Mouse (Mus musculus) bone marrow macrophage, adult 2 months (primary cell): ENCODE measurements at regions not wholly inside any gene's neighbourhood (a gene's known extent, or its start where the extent isn't known, plus 50 kb on each side); places are given as distances from the start of the nearest gene placed in this dataset.

ENCODE experiments used
- H3K27ac ChIP-seq: 2 replicates; pipeline ENCODE4 v1.5.1; 2012; ENCODE audit warnings: low read depth, low read length; ENCODE audit not compliant: insufficient read depth
- H3K4me1 ChIP-seq: 2 replicates; pipeline ENCODE4 v1.6.1; 2012; ENCODE audit warnings: low read length; ENCODE audit not compliant: control insufficient read depth, insufficient read depth
- H3K4me3 ChIP-seq: 2 replicates; pipeline ENCODE4 v1.5.1; 2012; ENCODE audit warnings: mild to moderate bottlenecking, low read length, moderate library complexity; ENCODE audit not compliant: insufficient read depth
- CTCF ChIP-seq: IDR thresholded peaks from 2 replicates; pipeline ENCODE4 v1.5.1; 2012; ENCODE audit warnings: low read depth, mild to moderate bottlenecking, low read length, moderate library complexity
- POLR2A ChIP-seq: IDR thresholded peaks from 2 replicates; pipeline ENCODE4 v1.6.1; 2012; ENCODE audit warnings: mild to moderate bottlenecking, low read depth, low read length, borderline replicate concordance

DNA sequence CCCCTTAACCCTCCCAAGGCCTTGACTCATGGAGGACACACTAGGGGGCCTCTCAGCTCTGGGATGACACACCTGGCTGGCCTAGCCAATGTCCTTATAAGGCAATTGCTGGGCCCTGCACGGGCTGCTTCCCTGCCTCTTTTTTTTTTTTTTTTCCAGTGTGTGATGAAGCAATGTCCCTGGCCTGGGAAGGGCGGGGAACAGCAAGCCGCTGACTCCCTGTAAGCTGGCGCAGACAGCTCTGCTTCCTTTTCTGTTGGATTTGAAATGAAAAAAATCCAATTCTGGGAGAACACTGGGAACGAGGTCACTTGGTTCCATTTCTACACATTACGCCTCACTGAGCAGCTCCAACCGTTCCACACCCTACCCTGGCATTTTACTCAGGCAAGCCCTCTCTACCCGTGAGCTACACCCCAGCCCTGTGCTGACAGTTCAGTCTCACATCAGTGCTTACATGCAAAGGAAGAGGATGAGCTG, 68.4 kb upstream of the 4930432M17Rik start:
- H3K4me1 ChIP-seq = peaks cover 27% of the 10 kb centered on the region
- H3K27ac ChIP-seq = no peak overlapping the region
- TF ChIP-seq CTCF = no peak
- no peak for TF ChIP-seq POLR2A
- no peak overlapping the region for H3K4me3 ChIP-seq

DNA sequence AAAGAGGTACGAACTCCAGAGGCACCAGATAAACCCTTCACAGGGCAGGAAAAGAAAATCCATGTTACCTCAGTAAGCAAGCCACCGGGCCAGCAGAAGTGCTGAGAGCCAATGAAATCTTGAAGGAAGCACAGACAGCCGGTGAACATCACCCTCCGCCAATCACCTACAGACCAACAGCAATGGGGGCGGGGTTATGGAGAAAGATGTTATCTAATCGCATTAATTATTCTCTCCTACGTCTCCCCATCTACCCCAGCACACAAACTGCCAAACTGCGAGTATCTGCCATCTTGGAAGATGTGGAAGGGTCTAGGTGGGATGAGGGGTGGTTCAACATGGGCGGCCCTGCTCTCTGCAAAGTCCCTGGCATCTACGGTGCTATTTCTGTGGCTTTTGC, 68.6 kb upstream of the Slc44a3 start:
- TF ChIP-seq CTCF = no peak
- no peak for TF ChIP-seq POLR2A
- peaks cover 32% of the 10 kb centered on the region for H3K4me1 ChIP-seq
- no peak overlapping the region for H3K27ac ChIP-seq
- no peak overlapping the region for H3K4me3 ChIP-seq

DNA sequence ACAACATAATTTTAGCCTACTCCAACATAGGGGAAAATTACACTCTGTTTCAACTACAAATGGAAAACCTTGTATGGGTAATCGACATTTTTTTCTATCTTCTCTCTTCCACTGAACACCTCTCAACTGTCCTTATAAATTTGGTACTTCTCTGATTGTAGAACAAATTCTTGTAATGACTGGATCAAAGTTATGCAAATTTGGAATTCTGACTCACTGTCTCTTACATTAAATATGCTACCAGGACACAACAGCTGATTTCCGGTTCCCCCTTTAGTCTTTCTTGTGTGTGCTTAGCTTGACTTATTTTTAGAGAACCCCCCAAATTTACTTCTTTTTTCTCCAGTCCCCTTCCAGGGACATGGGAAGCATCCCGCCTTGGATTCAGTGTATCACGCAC, 68.2 kb upstream of the Slc44a3 start:
- Histone ChIP-seq H3K4me3 (no peak overlapping the region), H3K4me1 (peaks cover 35% of the 10 kb centered on the region), H3K27ac (no peak overlapping the region)
- TF ChIP-seq CTCF (no peak), POLR2A (no peak)

DNA sequence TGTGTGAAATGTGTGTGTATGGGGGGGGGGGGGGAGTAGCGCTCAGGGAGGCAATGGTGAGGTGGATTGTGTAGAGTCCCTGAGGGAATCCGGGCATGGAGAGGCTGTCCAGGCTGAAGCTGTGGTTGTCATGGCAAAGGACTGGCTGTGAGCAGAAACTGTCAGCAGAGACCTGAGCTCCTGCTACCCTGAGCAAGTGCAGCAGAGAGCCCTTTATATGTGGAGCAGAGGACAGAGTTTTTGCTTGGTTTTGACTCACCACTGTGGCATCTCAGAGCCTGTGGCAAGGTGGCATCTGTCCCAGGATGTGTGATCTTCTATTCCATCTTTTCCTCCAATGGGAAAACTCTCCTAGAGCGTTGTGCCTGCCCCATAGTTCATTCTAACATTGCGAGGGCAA, 65.8 kb upstream of the Slc44a3 start:
- no peak overlapping the region for H3K4me3 ChIP-seq
- TF ChIP-seq CTCF = no peak
- TF ChIP-seq POLR2A = no peak
- H3K27ac ChIP-seq = no peak overlapping the region
- H3K4me1 ChIP-seq = peaks cover 42% of the 10 kb centered on the region

DNA sequence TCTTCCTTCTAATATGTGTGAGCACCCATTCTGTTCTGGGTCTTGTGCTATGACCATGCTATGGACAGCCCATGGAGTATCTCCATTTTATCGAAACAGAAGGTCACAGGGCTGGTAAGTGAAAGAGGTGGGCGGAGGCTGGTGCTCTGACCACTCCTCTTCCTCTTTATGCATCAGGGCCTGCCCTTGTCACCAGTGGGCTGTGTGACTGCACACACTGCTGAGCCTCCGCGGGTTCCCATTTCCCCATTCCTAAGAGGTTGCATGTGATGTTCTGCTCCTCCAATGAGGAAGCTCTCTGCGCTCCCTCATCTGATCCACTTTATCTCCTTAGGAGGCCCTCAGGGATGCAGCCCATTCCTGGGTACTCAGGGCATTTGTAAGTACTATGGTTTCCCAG, 65.0 kb upstream of the Slc44a3 start:
- Histone ChIP-seq H3K4me3 (no peak overlapping the region), H3K27ac (no peak overlapping the region), H3K4me1 (peaks cover 38% of the 10 kb centered on the region)
- TF ChIP-seq POLR2A = no peak
- no peak for TF ChIP-seq CTCF

DNA sequence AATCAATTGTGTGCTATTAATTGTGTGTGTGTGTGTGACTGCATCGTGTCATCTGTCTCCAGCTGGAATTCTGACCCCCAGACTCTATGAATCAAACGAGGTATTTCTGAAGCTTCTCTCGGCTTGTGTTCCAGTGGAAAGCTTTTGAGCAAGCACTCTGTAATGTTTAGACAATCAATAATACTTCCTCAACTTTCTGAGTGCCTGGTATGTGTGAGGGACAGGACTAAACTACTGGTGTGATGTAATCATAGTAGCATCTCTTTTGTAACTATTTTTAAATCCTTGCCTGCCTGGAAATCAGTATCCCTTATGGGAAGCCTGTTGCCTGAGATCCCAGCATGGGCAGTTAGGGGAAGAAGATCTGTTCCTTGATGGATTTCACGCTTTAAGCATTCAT, 62.4 kb upstream of the Slc44a3 start:
- Histone ChIP-seq H3K4me1 (peaks cover 28% of the 10 kb centered on the region), H3K4me3 (no peak overlapping the region), H3K27ac (no peak overlapping the region)
- TF ChIP-seq POLR2A = no peak
- TF ChIP-seq CTCF = no peak

DNA sequence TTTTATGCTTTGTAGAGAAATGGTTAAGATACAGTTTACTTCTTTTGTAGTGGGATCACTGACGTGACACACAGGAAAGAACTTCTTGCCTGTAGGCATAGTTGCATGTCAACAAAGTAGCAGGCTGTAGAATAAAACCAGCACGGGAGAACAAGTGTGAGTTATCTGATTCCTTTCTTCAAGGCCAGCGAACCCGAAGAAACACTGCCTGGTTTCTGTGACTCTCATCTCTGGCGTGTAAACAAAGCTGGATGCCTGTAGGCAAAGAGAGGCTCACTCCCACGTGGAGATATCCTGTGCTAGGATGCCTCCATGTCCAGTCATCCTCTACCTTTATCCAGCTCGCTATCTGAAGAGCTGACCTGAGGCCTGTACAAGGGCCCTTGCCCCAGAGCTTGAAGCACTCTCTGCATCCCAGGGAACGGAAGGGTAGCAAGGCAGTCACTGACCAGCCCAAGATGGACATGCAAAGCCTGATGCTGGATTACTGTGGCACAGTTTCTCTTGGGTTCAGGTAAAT, 61.5 kb upstream of the Slc44a3 start:
- H3K4me3 ChIP-seq = no peak overlapping the region
- TF ChIP-seq CTCF (no peak), POLR2A (no peak)
- peaks cover 26% of the 10 kb centered on the region for H3K4me1 ChIP-seq
- H3K27ac ChIP-seq = no peak overlapping the region

DNA sequence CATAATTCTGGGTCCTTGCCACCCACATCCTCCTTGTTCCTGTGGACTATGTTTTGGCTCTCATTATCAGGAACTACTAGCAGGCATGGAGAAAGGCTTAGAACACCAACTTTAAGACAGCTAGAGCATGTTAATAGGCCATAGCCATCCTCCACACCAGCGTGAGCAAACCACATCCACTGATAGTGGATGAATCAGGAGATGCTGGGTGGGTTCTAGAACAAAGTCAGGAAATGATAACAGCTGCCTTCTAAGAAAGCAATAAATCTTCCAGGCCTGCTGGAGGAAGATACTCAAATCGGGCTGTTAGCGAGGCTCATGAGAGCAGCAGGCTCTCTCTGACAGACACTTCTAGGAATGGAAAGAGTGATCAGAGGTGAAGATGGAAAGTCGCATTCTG, 60.9 kb upstream of the Slc44a3 start:
- Histone ChIP-seq H3K4me1 (peaks cover 26% of the 10 kb centered on the region), H3K27ac (no peak overlapping the region), H3K4me3 (no peak overlapping the region)
- no peak for TF ChIP-seq CTCF

DNA sequence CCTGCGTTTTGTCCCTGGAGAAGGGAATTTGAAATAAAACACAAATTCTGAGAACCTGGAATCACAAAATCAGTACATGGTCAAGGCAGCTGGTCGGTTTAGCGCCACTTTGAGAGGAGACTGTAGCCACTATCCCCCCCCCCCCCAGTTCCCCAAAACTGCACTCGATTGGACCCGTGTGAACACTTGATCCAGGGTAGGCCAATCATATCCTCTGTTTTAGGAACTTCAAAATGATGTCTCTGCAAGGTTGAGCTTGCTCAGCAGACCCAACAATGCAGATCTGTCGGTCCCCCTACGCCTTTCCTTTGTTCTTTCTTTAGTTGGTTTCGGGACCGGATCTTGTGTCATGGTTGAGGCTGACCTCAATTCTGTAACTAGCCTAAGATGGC, 57.3 kb upstream of the Slc44a3 start:
- Histone ChIP-seq H3K27ac (no peak overlapping the region), H3K4me1 (peaks cover 10% of the 10 kb centered on the region), H3K4me3 (no peak overlapping the region)
- no peak for TF ChIP-seq POLR2A
- TF ChIP-seq CTCF = no peak

DNA sequence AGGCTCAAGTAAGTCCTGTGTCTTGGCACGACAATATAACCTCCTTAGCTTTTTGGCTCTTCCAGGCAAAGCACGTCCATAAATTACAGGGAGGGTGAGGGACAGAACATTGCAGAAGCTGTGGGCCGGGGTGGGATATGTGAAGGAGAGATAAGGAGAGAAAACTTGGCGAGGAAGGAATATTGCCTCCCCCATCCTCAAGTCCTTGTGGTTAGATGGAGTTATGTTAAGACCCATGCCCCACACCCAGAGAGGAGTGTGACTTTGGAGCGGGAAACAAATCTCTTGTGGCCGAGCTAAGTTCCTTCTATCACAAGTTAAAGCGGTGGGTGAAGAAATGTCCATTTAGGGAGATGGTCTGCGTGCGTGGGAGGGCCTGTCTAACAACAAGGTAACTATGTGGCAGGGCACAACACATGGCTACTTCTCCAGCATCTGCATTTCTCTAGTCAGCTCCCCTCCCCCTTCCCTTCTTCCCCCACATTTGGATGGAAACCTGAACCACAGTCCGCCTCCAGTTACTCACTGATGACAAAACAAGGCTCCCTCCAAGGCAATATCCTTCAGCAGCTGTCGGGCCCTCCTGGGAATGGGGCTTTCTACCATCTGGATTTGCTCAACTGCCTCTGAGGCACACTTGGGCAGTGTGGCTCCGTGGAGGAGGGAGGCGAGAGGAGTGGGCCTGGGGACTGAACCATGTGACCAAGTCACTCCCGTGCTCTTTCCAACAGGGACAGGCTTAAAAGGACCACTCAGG, 56.7 kb upstream of the Slc44a3 start:
- no peak overlapping the region for H3K4me3 ChIP-seq
- H3K27ac ChIP-seq = no peak overlapping the region
- H3K4me1 ChIP-seq = peaks cover 11% of the 10 kb centered on the region
- no peak for TF ChIP-seq CTCF
- TF ChIP-seq POLR2A = no peak
